In genomic region chr11:96300354-96301063, GRCm38 (mm10) we compare ENCODE assay signal across 12 mouse cellular contexts. TPM values are rescaled to one million over a fixed set of nuclear protein-coding genes. Genes with fewer than 3 reads are reported as not detected.
DNase-seq lines count a peak whose midpoint lies in the region; ATAC-seq lines count a peak whose summit lies in the region.
"Had no signal": no experiment of that assay in that cellular context is flagged by ENCODE, and none has a peak within 500 bp of the region (broad histone marks: within the 10 kb centered on the region; RNA-seq: fewer than 3 reads in every experiment).

No protein-coding gene starts in this region.

- no peaks in the 10 kb centered on the region for H3K9me3 ChIP-seq in heart, embryonic 13.5 days
- no peaks in the 10 kb centered on the region for H3K9me3 ChIP-seq in intestine, embryonic 15.5 days
- H3K9me3 ChIP-seq in liver, embryonic 13.5 days (replicated peaks), result no peaks in the 10 kb centered on the region
- H3K9me3 ChIP-seq in forebrain, embryonic 12.5 days, result no peaks in the 10 kb centered on the region
- H3K9me3 ChIP-seq: embryonic facial prominence, embryonic 12.5 days had no signal

- H3K9ac ChIP-seq in heart, embryonic 13.5 days, result peak overlapping the region; percentile 50; the same call in 1 of the 2 replicates
- peak overlapping the region; percentile 81 for H3K9ac ChIP-seq in intestine, embryonic 15.5 days
- H3K9ac ChIP-seq in liver, embryonic 13.5 days, result no peak overlapping the region
- H3K9ac ChIP-seq in forebrain, embryonic 12.5 days, result no peak overlapping the region
- H3K9ac ChIP-seq: embryonic facial prominence, embryonic 12.5 days had no signal

- DNase-seq in heart, postnatal 14 days, result no peak
- DNase-seq in ZHBTc4 (ENCODE audit: low read depth, low spot score), result peak; percentile 67
- no peak for DNase-seq in liver, embryonic 13.5 days
- no peak for DNase-seq in layer of hippocampus, postnatal 36 days
- DNase-seq in gastrocnemius, adult 8-10 months (ENCODE audit: low spot score in 2 of 2), result no peak
- DNase-seq: lung, adult 2 months; thymus, adult 18-20 months had no signal

- 3% methylated on average over 35 of the region's 35 CpGs for WGBS in heart, embryonic 13.5 days
- 10% methylated on average over 35 of the region's 35 CpGs for WGBS in intestine, embryonic 15.5 days
- WGBS in liver, embryonic 13.5 days (ENCODE audit: insufficient replicate concordance), result 2% methylated on average over 35 of the region's 35 CpGs
- under 1% methylated on average over 35 of the region's 35 CpGs for WGBS in forebrain, embryonic 12.5 days

- no peak for ATAC-seq in heart, embryonic 13.5 days (ENCODE audit: extremely low read depth, insufficient number of reproducible peaks, low FRiP score, low TSS enrichment)
- ATAC-seq in intestine, embryonic 15.5 days, result no peak
- ATAC-seq in liver, embryonic 13.5 days (ENCODE audit: low read depth), result no peak
- no peak for ATAC-seq in forebrain, embryonic 12.5 days (ENCODE audit: low FRiP score)

- intact Hi-C loops in heart, postnatal 14 days (cut with DNase I), result loop anchor here (5.0 kb wide), 3 partner anchors 252 to 562 kb away; no protein-coding TSS in a partner anchor

- H3K36me3 ChIP-seq in heart, embryonic 13.5 days, result no peaks in the 10 kb centered on the region
- no peaks in the 10 kb centered on the region for H3K36me3 ChIP-seq in intestine, embryonic 15.5 days
- no peaks in the 10 kb centered on the region for H3K36me3 ChIP-seq in liver, embryonic 13.5 days
- H3K36me3 ChIP-seq in forebrain, embryonic 12.5 days (replicated peaks), result no peaks in the 10 kb centered on the region
- H3K36me3 ChIP-seq: embryonic facial prominence, embryonic 12.5 days; G1E had no signal

- peaks cover 8% of the 10 kb centered on the region for H3K4me1 ChIP-seq in heart, embryonic 13.5 days
- peaks cover 47% of the 10 kb centered on the region for H3K4me1 ChIP-seq in intestine, embryonic 15.5 days (replicated peaks)
- H3K4me1 ChIP-seq in liver, embryonic 13.5 days (replicated peaks), result peaks cover 4% of the 10 kb centered on the region; the same call in 1 of the 2 replicates
- H3K4me1 ChIP-seq in forebrain, embryonic 12.5 days, result peaks cover 15% of the 10 kb centered on the region
- H3K4me1 ChIP-seq: embryonic facial prominence, embryonic 12.5 days had no signal

- H3K27me3 ChIP-seq in heart, embryonic 13.5 days (replicated peaks), result peaks cover 100% of the 10 kb centered on the region
- H3K27me3 ChIP-seq in intestine, embryonic 15.5 days (replicated peaks), result peaks cover 63% of the 10 kb centered on the region
- H3K27me3 ChIP-seq in liver, embryonic 13.5 days, result peaks cover 100% of the 10 kb centered on the region
- H3K27me3 ChIP-seq in forebrain, embryonic 12.5 days, result peaks cover 100% of the 10 kb centered on the region

- H3K4me2 ChIP-seq in heart, embryonic 13.5 days, result peak overlapping the region; percentile 33
- peak overlapping the region; percentile 75 for H3K4me2 ChIP-seq in intestine, embryonic 15.5 days (replicated peaks)
- peak overlapping the region; percentile 23; the same call in 1 of the 2 replicates for H3K4me2 ChIP-seq in liver, embryonic 13.5 days
- H3K4me2 ChIP-seq in forebrain, embryonic 12.5 days, result no peak overlapping the region
- H3K4me2 ChIP-seq: embryonic facial prominence, embryonic 12.5 days had no signal

- peak overlapping the region; percentile 41 for H3K4me3 ChIP-seq in heart, embryonic 13.5 days
- H3K4me3 ChIP-seq in intestine, embryonic 15.5 days (replicated peaks), result peak overlapping the region; percentile 51
- 0 out of 2 replicates have a peak overlapping the region, but pooled peaks have one; percentile 3 for H3K4me3 ChIP-seq in liver, embryonic 13.5 days (replicated peaks)
- H3K4me3 ChIP-seq in forebrain, embryonic 12.5 days (replicated peaks), result no peak overlapping the region
- H3K4me3 ChIP-seq: embryonic facial prominence, embryonic 12.5 days had no signal

- no peak overlapping the region for H3K27ac ChIP-seq in heart, embryonic 13.5 days (replicated peaks)
- H3K27ac ChIP-seq in intestine, embryonic 15.5 days, result peak overlapping the region; percentile 66; the same call in 1 of the 2 replicates
- H3K27ac ChIP-seq in liver, embryonic 13.5 days, result no peak overlapping the region
- no peak overlapping the region for H3K27ac ChIP-seq in forebrain, embryonic 12.5 days
- H3K27ac ChIP-seq: embryonic facial prominence, embryonic 12.5 days had no signal

RNA-seq across cellular contexts. Expression of gene Hoxb5, which starts 2.6 kb away (rescaled TPM):
- polyA plus RNA-seq in heart, embryonic 13.5 days (2015; fragmentation: Nextera tagmentation; extraction: Ambion mirVana), result 3.8 and 5.5 TPM in 2 replicates
- total RNA-seq in heart, postnatal 14 days (2021), result under 1 TPM; 0.19 to 0.22 TPM
- polyA plus RNA-seq in intestine, embryonic 15.5 days (2015; fragmentation: Nextera tagmentation; extraction: Ambion mirVana), result 27.2 and 31.3 TPM in 2 replicates
- polyA plus RNA-seq in liver, embryonic 13.5 days (2015; fragmentation: Nextera tagmentation; extraction: Ambion mirVana), result 0.44 and 0.58 TPM in 2 replicates
- not detected for total RNA-seq in layer of hippocampus, postnatal 36 days (2021)
- polyA plus RNA-seq in forebrain, embryonic 12.5 days (2016; fragmentation: Nextera tagmentation; extraction: Ambion mirVana), result not detected in 2 replicates
- total RNA-seq in gastrocnemius, adult 8-10 months (2022), result under 1 TPM; 0.29 to 0.49 (median 0.37) TPM

RNA-seq across cellular contexts. Expression of gene Hoxb6, which starts 8.2 kb away (rescaled TPM):
- 1.4 and 2.0 TPM in 2 replicates for polyA plus RNA-seq in heart, embryonic 13.5 days (2015; fragmentation: Nextera tagmentation; extraction: Ambion mirVana)
- not detected for total RNA-seq in heart, postnatal 14 days (2021)
- 14.4 and 16.1 TPM in 2 replicates for polyA plus RNA-seq in intestine, embryonic 15.5 days (2015; fragmentation: Nextera tagmentation; extraction: Ambion mirVana)
- 0.07 and 0.14 TPM in 2 replicates for polyA plus RNA-seq in liver, embryonic 13.5 days (2015; fragmentation: Nextera tagmentation; extraction: Ambion mirVana)
- total RNA-seq in layer of hippocampus, postnatal 36 days (2021), result not detected
- polyA plus RNA-seq in forebrain, embryonic 12.5 days (2016; fragmentation: Nextera tagmentation; extraction: Ambion mirVana), result not detected in 2 replicates
- under 1 TPM in 3 of 4 experiments, not detected in 1; 0.29 to 0.77 (median 0.31) TPM for total RNA-seq in gastrocnemius, adult 8-10 months (2022)
- total RNA-seq: G1E had no signal
- polyA plus RNA-seq: embryonic facial prominence, embryonic 12.5 days had no signal

RNA-seq across cellular contexts. Expression of gene Hoxb7, which starts 14.1 kb away (rescaled TPM):
- 0.11 and 0.25 TPM in 2 replicates for polyA plus RNA-seq in heart, embryonic 13.5 days (2015; fragmentation: Nextera tagmentation; extraction: Ambion mirVana)
- not detected for total RNA-seq in heart, postnatal 14 days (2021)
- polyA plus RNA-seq in intestine, embryonic 15.5 days (2015; fragmentation: Nextera tagmentation; extraction: Ambion mirVana), result 10.7 and 12.4 TPM in 2 replicates
- polyA plus RNA-seq in liver, embryonic 13.5 days (2015; fragmentation: Nextera tagmentation; extraction: Ambion mirVana), result 0.16 and 0.32 TPM in 2 replicates
- not detected for total RNA-seq in layer of hippocampus, postnatal 36 days (2021)
- not detected in 2 replicates for polyA plus RNA-seq in forebrain, embryonic 12.5 days (2016; fragmentation: Nextera tagmentation; extraction: Ambion mirVana)
- total RNA-seq in gastrocnemius, adult 8-10 months (2022), result 1 to 10 TPM in 1 of 4 experiments, under 1 TPM in 2, not detected in 1; 0.52 to 1.0 (median 0.94) TPM
- total RNA-seq: G1E had no signal
- polyA plus RNA-seq: embryonic facial prominence, embryonic 12.5 days; G1E had no signal

RNA-seq across cellular contexts. Expression of gene Hoxb4, which starts 17.6 kb away (rescaled TPM):
- polyA plus RNA-seq in heart, embryonic 13.5 days (2015; fragmentation: Nextera tagmentation; extraction: Ambion mirVana), result 0.43 and 0.59 TPM in 2 replicates
- total RNA-seq in heart, postnatal 14 days (2021), result 1 to 10 TPM; 1.0 to 1.3 TPM
- polyA plus RNA-seq in intestine, embryonic 15.5 days (2015; fragmentation: Nextera tagmentation; extraction: Ambion mirVana), result 2.8 and 3.2 TPM in 2 replicates
- polyA plus RNA-seq in liver, embryonic 13.5 days (2015; fragmentation: Nextera tagmentation; extraction: Ambion mirVana), result 0.16 and 0.20 TPM in 2 replicates
- not detected for total RNA-seq in layer of hippocampus, postnatal 36 days (2021)
- not detected in 2 replicates for polyA plus RNA-seq in forebrain, embryonic 12.5 days (2016; fragmentation: Nextera tagmentation; extraction: Ambion mirVana)
- total RNA-seq in gastrocnemius, adult 8-10 months (2022), result under 1 TPM; 0.15 to 0.46 (median 0.21) TPM
- total RNA-seq: G1E had no signal

RNA-seq across cellular contexts. Expression of gene Hoxb8, which starts 18.8 kb away (rescaled TPM):
- not detected in 2 replicates for polyA plus RNA-seq in heart, embryonic 13.5 days (2015; fragmentation: Nextera tagmentation; extraction: Ambion mirVana)
- not detected for total RNA-seq in heart, postnatal 14 days (2021)
- 1.1 and 1.5 TPM in 2 replicates for polyA plus RNA-seq in intestine, embryonic 15.5 days (2015; fragmentation: Nextera tagmentation; extraction: Ambion mirVana)
- 0.06 TPM in 1 of 2 replicates, not detected in the other for polyA plus RNA-seq in liver, embryonic 13.5 days (2015; fragmentation: Nextera tagmentation; extraction: Ambion mirVana)
- not detected for total RNA-seq in layer of hippocampus, postnatal 36 days (2021)
- not detected in 2 replicates for polyA plus RNA-seq in forebrain, embryonic 12.5 days (2016; fragmentation: Nextera tagmentation; extraction: Ambion mirVana)
- total RNA-seq in gastrocnemius, adult 8-10 months (2022), result under 1 TPM in 2 of 4 experiments, not detected in 2; 0.11 to 0.19 TPM
- polyA plus RNA-seq: embryonic facial prominence, embryonic 12.5 days had no signal

Comparison
In these comparisons a context has a peak if more than half of its experiments do, and no peak if none do; other contexts are left out.
1. H3K9ac ChIP-seq: peak in heart, embryonic 13.5 days (single experiment) and intestine, embryonic 15.5 days (single experiment); none in liver, embryonic 13.5 days (single experiment) and forebrain, embryonic 12.5 days (single experiment).